Mouse (Mus musculus): Measurements from ENCODE around the gene Scarf1.

GRCm38 (mm10) chr11:75498126-75498525, 15.2 kb upstream of the Scarf1 start:
- TF ChIP-seq MAX (IDR thresholded peaks at IDR 0.05; ENCODE audit: low read length), result no peak
- TF ChIP-seq POLR2A (IDR thresholded peaks at IDR 0.05; ENCODE audit: control insufficient read depth in 1 of 2, insufficient read depth in 1 of 2, low read depth in 1 of 2, low read length in 2 of 2, poor library complexity in 1 of 2), result peak in 1 of 2 experiments; percentile 26; a peak in 1 of 4 replicates
- TF ChIP-seq CHD2 (IDR thresholded peaks at IDR 0.05; ENCODE audit: low read length), result no peak
- no peak for TF ChIP-seq EP300 (IDR thresholded peaks at IDR 0.05; ENCODE audit: low read depth in 1 of 2, low read length in 2 of 2)
- TF ChIP-seq ZC3H11A (IDR thresholded peaks at IDR 0.05; ENCODE audit: low read depth, low read length), result no peak
- no peak for TF ChIP-seq ZMIZ1 (IDR thresholded peaks at IDR 0.05; ENCODE audit: low read depth, low read length)
- no peak for TF ChIP-seq CTCF (IDR thresholded peaks at IDR 0.05 in 2 of 3, conservative IDR thresholded peaks at IDR 0.05 in 1 of 3; ENCODE audit: control insufficient read depth in 1 of 3, insufficient read depth in 1 of 3, low read depth in 2 of 3, low read length in 3 of 3, poor library complexity in 1 of 3, severe bottlenecking in 1 of 3)
- TF ChIP-seq MAFK (IDR thresholded peaks at IDR 0.05; ENCODE audit: borderline replicate concordance, low read depth, low read length), result no peak
- TF ChIP-seq MYC (IDR thresholded peaks at IDR 0.05; ENCODE audit: low read depth, low read length), result no peak
- TF ChIP-seq GATA1 (IDR thresholded peaks at IDR 0.05; ENCODE audit: low read depth, low read length), result no peak
- TF ChIP-seq SMC3 (IDR thresholded peaks at IDR 0.05; ENCODE audit: low read depth, low read length), result no peak
- no peak for TF ChIP-seq USF2 (IDR thresholded peaks at IDR 0.05; ENCODE audit: borderline replicate concordance in 1 of 2, insufficient read depth in 1 of 2, low read depth in 1 of 2, low read length in 2 of 2)
- TF ChIP-seq E2F4 (IDR thresholded peaks at IDR 0.05; ENCODE audit: borderline replicate concordance, low read depth, low read length), result no peak
- no peak for TF ChIP-seq JUND (IDR thresholded peaks at IDR 0.05; ENCODE audit: low read depth, low read length)

Data from MEL (cell line).